Mouse (Mus musculus) kidney, adult 8-10 months (tissue): ENCODE results near the gene Tmed2.
"Not testable (repeated sequence)": the region's sequence is repeated elsewhere in the genome, so short reads cannot be mapped to it uniquely, and the experiment has no call there.

Experiments used
- DNase-seq, 2 experiments: peaks; one replicate each; pipeline ENCODE4 v3.0.0; 2022

The Tmed2 gene

GRCm38 (mm10) chr5:124529191-124529651 lies 11.3 kb upstream of the Tmed2 start:
- DNase-seq, result peak in 1 of 2 experiments; percentile 39

- DNase-seq, result peak in 1 of 2 experiments; percentile 32
These were observed 10.8 kb upstream of the Tmed2 start for GRCm38 (mm10) chr5:124529697-124530096.

- peak; percentile 72 to 77 for DNase-seq
These were observed 9.6 kb upstream of the Tmed2 start, which contains the start of gene Rilpl1 for GRCm38 (mm10) chr5:124530655-124531582. Gene Rilpl1, minus strand, starts transcription at chr5:124531391.

GRCm38 (mm10) chr5:124531583-124531930 lies 8.9 kb upstream of the Tmed2 start:
- no peak for DNase-seq

- DNase-seq, result no peak
These were observed 8.0 kb upstream of the Tmed2 start for GRCm38 (mm10) chr5:124532451-124532850.

GRCm38 (mm10) chr5:124535016-124535415 lies 5.5 kb upstream of the Tmed2 start:
- no peak for DNase-seq

- DNase-seq, result peak; percentile 78 to 83
These were observed 3.7 kb upstream of the Tmed2 start for GRCm38 (mm10) chr5:124536776-124537175.

- DNase-seq, result peak; percentile 70 to 71
These were observed 1.4 kb upstream of the Tmed2 start for GRCm38 (mm10) chr5:124538813-124539792.

GRCm38 (mm10) chr5:124539905-124540304 lies 590 bp upstream of the Tmed2 start:
- no peak for DNase-seq

- peak; percentile 73 to 75 for DNase-seq
These were observed 558 bp downstream of the Tmed2 start for GRCm38 (mm10) chr5:124540905-124541601.

GRCm38 (mm10) chr5:124541602-124541973 lies 1.1 kb downstream of the Tmed2 start:
- DNase-seq, result no peak

- not testable (repeated sequence) for DNase-seq
These were observed 10.2 kb downstream of the Tmed2 start for GRCm38 (mm10) chr5:124550737-124551136.

GRCm38 (mm10) chr5:124551349-124552093 lies 11.0 kb downstream of the Tmed2 start:
- DNase-seq, result not testable (repeated sequence)

GRCm38 (mm10) chr5:124552094-124552472 lies 11.6 kb downstream of the Tmed2 start:
- no peak for DNase-seq

- DNase-seq, result peak; percentile 86 to 89
These were observed 12.2 kb downstream of the Tmed2 start, which contains the start of gene Ddx55 for GRCm38 (mm10) chr5:124552558-124553307. Gene Ddx55, plus strand, starts transcription at chr5:124552864.

- no peak for DNase-seq
These were observed 13.1 kb downstream of the Tmed2 start for GRCm38 (mm10) chr5:124553607-124554006.

GRCm38 (mm10) chr5:124555145-124555544 lies 14.7 kb downstream of the Tmed2 start:
- peak in 1 of 2 experiments; percentile 27 for DNase-seq

- no peak for DNase-seq
These were observed 30.6 kb downstream of the Tmed2 start for GRCm38 (mm10) chr5:124571068-124571467.

- DNase-seq, result no peak
These were observed 35.0 kb downstream of the Tmed2 start for GRCm38 (mm10) chr5:124575467-124575866.

GRCm38 (mm10) chr5:124578633-124579317 lies 38.3 kb downstream of the Tmed2 start, which contains the start of the genes Eif2b1 and Gtf2h3:
Gene Eif2b1, minus strand, starts transcription at chr5:124579131.
Gene Gtf2h3, plus strand, starts transcription at chr5:124579140.
- peak; percentile 85 to 91 for DNase-seq
